Mouse (Mus musculus) frontal cortex, adult 2 months (tissue): ENCODE results near the gene Sigirr. TPM values are rescaled to one million over a fixed set of nuclear protein-coding genes. Genes with fewer than 3 reads are reported as not detected.

Experiments used
- DNase-seq, 2 experiments: peaks; one replicate each; pipeline ENCODE4 v3.0.0; 2022; ENCODE audit warnings: low spot score in 1 of 2; ENCODE audit errors: extremely low spot score in 1 of 2
- polyA plus RNA-seq: library from polyadenylated mRNA; depleted of rRNA; stranded (reverse); fragments of >200 nt; gene quantifications from 2 replicates; pipeline ENCODE4 v1.2.3, GENCODE M21; 2012; rRNA removed

The Sigirr gene
- polyA plus RNA-seq = 3.7 and 4.0 TPM in 2 replicates

DNA sequence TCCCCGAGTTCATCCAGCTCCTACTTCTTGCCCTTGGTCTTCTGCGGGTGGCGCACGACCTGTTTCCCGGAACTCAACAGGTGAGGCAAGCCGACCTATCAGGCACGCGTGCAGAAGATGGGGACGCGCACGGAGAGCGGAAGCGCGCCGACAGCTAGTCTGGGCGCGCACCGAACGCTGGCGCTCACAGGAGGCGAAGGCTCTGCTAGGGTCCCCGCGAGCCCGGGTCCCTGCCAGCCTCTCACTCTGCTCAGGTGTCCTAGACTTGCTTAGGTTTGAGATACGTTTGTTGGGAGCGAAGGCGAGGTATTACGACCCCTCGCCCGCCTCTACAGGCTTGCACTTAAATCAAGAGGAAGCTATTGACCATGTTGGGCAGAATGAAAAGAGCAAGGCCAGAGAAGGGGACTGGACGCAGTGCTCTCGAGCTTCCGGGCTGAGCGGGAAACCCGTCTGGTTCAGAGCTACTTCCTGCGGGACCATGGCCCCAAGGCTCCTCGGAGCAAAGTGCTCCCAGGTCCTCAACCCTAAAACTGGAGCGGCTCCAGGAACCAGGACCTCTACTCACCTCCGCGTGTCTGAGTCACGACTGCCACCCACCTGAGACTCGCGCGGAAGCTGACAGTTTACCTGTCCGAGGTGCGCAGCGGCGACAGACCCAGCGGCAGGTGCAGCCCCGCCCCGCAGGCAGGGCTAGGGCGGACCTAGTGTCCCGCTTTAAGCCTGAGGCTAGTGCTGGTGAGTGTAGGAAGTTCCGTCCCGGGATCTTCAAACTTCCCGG lies at the start of gene Sigirr:
Gene Sigirr, minus strand, starts transcription at position 662 of the 781 bp plus-strand sequence.
- peak in 1 of 2 experiments; percentile 37 for DNase-seq

DNA sequence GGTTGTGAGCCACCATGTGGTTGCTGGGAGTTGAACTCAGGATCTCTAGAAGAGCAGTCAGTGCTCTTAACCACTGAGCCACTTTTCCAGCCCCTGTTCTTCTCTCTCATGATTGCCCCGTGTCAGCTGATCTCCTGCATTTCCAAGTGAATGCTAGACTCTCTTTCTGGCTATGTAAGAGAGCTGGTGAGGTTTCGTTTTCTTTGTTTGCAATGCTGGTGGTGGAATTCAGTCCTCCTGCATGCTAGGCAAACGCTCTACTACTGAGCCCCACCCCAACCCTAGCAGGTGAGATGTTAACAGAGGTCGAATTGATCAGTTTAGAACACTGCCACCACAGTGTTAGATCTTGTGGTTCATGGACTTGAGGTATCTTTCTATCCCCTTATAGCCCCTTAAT lies 48.3 kb upstream of the Sigirr start:
- DNase-seq = no peak

DNA sequence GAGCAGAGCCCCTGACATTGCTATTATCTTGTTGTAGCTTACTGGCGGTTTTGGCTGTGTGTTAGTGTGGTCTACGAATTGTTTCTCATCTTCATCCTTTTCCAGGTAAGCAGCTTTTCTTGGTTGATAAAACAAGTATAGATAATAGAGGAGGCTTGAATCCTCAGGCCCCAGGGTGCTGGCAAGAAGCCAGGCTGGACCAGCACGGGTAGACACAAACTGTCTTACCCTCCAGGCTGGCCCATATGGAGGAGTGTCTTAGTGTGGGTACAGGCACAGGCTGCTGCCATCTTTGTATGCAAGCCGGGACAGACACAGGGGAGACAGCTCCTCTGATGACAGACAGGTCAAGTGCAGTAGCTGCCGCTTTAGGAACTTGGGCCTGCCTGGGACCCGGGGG lies 46.7 kb upstream of the Sigirr start:
- DNase-seq = no peak

DNA sequence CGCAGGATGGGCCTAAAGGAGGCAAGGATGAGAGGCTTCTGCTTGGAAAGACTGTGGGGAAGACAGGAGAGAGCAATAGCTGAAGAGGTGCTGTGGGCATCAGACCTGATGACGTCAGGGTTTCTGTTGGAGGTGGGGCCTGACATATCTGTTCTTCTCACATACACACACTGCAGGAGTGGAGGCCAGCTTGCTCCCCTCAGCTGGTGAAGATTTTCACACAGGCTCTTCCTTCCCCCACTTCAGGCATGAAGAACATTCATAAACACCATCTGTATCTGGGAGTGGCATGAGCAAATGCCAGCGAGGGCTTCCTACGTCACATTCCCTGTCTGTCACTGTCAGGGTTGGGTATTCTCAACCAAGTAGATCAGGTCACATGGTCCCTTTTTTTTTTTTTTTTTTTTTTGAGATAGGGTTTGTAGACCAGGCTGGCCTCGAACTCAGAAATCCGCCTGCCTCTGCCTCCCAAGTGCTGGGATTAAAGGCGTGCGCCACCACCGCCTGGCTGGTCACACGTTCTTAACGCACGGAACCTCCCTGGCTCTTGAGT lies 45.7 kb upstream of the Sigirr start:
- DNase-seq = no peak

DNA sequence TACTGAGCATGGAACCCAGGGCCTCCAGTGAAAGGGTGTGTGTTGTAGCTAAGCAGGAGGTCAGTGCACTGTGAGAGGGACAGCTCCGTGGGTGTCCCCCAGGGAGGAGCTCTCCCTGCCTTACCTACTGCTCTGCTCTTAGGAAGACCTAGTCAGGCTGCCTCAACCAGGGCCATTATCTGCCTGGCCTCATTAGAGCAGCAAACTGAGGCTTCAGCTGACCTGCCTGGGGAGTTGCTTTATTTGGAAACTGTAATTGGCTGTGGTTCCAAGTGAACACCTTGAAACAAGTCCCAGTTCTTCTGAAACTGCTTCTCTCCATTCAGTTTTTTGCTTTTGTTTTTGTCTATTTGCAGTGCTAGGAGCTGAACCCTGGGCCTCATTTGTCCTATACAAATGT lies 45.0 kb upstream of the Sigirr start:
- no peak for DNase-seq

DNA sequence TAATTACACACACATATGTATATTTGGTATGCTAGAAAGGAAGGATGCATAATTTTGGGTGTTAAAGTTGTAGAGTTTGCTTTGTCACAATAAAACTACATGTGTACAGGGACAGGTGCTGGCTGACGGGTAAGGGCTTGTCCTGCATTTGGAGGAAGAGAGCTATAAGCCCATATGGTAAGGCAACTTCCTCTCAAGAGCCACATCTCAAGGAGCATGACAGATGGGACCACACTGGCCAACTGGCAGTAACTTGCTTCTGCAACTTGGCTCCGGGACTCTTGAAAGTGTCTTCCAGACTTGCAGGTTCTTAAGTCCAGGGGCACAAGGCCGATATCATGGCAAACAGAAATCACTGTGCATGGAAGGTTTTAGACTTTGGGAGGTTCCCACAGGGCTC lies 44.3 kb upstream of the Sigirr start:
- DNase-seq = no peak

DNA sequence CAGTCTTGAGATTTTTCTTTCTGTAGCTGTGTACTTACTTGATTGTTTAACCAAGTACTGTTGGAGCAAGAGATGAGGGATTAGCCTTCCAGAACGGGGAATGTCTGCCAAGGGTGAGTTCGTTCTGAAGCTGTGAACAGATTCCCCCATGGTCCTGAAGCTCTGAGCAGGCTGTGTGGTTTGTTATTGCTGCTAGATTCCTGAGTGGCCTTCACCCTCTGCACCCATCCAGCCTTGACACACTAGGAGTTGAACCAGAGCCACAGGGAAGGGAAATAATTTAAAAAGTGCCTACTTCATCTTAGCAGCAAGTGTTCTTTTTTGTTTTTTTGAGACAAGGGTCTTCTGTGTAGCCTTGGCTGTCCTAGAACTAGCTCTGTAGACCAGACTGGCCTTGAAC lies 43.5 kb upstream of the Sigirr start:
- DNase-seq = no peak

DNA sequence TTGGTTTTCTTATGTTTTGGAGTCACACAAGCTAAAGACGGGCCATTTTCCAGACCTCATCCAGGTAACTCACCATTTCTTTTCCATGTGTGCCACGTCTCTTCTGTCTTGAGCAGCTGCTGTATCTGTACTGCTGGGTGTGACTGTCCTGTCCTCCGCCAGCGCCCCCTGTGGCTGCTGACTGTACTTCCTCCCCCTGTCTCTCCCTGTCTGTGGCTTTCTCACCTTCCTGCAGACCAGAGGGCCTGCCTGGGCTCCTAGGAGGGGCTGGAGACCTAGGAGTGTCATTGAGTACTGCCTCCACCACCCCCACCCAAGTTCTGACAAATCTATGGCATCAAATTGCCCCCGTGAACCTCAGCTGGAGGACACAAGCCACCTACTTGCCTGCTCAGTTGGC lies 42.7 kb upstream of the Sigirr start:
- no peak for DNase-seq

DNA sequence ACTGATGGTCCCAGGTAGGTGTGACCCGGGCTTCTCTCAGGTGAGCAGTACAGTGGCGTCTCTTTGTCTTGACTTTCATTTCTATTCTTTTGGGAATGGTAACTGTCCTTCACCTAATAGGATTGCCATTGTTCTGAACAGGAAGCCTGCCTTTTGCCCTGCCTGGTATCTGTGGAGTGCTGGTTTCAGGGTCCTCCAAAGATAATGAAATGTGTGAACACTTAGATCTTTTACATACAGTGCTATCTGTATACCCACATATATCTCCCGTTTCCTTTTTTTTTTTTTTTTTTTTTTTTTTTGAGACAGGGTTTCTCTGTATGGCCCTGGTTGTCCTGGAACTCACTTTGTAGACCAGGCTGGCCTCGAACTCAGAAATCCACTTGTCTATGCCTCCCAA lies 41.0 kb upstream of the Sigirr start:
- no peak for DNase-seq

DNA sequence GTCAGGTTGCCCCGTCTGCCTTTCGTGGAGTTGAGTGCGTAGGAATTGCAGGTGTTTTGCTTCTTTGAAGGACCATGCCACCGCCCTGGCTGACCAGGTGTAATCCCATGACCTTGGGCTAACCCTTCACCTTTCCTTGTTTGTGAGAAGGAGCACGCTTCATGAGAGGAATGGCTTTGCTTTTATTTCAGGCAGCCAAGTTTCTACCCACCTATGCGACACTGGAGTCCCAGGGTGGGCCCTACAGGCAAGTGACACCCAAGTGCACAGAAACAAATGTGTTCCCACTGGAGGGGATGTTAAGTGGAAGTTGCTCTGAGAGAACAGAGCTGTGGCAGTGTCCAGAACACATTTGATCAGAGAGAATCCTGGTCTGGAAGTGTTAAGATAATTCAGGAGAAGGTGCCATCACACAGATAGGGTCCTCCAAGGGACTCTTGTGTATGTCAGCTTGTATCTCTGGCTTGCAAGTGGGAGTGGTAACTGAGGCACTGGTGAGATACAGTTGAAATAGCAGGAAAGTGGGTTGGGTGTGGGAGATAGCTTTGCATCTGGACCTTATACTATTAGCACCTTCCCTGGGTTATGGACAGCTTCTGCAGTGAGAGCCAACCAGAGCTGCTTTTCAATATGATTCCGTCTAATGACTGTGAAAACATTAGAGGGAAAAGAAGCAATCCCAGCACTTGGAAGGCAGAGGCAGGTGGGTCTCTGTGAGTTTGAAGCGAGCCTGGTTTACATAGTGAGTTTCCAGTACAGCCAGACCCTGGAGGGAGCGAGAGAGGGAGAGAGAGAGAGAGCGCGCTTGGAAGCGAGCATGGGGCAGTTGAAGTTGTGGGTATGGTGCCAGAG lies 31.8 kb upstream of the Sigirr start:
- DNase-seq = no peak

DNA sequence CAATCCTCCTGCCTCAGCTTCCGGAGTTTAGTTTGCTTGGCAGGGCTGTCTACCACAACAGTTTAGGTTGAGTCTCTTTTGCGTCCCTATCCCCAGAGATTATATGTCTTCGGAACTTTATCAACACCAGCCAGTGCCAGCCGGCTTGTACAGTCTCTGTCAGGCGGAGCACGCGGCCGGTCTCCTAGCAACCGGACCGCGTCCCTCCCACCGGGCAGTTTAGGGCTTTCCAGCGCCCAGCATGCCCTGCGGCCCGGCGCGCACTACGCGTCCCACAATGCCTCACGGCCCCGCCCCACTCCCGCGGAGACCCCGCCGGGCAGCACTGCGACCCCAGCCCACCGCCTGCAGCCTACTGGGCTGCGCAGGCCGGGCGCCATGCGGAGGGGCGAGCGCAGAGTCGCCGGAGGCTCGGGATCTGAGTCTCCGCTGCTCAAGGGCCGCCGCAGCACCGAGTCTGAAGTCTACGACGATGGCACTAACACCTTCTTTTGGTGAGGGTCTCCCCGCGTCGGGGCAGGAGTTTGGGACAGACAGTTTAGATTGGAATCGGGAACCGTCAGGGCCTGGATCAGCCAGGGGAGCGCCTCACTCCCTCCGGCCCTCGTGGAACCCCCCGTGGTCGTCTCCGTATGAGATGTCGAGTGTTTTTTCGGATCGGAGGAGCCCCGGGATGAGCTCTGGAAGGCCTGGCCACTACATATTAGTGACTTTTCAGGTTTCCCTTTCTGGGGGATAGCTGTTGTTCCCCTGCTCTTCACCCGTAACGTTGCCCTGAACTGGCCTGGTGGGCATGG lies 30.9 kb upstream of the Sigirr start:
- peak; percentile 68 to 91 for DNase-seq

DNA sequence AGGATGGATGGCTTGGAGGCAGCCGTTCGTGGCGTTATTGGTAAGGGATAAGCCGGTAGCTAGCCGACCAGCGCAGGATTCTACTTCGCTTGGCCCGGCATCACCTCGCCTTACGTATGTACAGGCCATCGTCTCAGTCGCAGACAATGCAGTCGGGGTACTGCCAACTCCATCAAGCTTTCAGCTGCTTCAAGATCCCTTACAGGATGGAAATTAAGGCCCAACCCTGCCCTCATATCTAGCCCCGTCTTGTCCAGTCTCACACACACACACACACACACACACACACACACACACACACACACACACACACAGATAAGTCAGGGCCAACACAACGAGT lies 23.1 kb upstream of the Sigirr start:
- no peak for DNase-seq

DNA sequence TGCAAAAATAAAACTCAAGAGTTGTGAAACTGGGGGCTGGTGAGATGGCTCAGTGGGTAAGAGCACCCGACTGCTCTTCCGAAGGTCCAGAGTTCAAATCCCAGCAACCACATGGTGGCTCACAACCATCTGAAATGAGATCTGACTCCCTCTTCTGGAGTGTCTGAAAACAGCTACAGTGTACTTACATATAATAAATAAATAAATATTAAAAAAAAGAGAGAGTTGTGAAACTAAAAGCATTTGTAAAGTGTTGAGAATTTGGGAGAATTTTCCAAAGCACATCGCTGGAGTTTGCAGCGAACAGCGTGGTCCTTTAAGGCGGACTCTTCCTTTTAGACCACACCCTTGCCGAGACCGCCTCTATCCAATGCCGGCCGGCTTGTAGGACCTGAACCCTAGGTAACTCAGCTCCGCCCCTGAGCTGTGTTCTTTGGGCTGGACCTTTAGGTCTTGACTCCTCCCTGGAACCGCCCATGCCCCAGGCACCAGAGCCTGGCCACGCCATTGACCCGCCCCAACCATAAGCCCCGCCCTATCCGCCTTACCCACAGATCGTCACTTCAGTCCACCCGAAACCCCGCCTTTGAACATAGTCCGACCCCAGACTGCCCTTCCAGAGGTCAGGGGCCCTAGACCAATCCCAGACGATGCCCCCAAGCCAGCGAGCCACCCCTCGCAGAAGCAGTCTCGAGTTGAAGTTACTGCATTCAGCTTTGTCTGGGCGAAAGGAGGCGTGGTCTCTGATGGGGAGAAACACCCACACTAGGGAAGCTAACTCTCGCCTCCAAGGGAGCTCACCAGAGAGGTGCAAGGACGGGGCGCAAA lies 22.5 kb upstream of the Sigirr start:
- peak; percentile 84 to 89 for DNase-seq

DNA sequence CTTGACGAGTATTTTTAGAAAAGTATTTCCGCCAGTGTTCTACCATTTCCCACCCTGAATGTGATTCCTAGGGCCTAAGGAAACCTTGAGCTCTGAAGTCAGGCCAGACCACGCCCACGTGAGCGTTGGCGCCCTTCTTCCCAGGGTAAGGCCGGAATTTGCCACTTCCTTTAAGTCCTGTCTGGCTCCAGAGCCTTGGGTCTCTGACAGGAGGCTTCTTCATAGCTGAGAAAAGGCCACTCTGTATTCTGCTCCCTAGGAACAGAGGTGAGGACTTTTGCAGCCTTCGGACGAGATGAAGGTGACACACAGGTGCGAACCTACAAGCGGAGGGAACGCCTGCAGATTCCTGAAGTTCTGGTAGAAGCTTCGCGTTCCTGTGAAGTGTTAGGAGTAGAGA lies 21.9 kb upstream of the Sigirr start, which contains the start of gene Ptdss2:
Gene Ptdss2, plus strand, starts transcription at position 138 of the 400 bp plus-strand sequence.
- no peak for DNase-seq

DNA sequence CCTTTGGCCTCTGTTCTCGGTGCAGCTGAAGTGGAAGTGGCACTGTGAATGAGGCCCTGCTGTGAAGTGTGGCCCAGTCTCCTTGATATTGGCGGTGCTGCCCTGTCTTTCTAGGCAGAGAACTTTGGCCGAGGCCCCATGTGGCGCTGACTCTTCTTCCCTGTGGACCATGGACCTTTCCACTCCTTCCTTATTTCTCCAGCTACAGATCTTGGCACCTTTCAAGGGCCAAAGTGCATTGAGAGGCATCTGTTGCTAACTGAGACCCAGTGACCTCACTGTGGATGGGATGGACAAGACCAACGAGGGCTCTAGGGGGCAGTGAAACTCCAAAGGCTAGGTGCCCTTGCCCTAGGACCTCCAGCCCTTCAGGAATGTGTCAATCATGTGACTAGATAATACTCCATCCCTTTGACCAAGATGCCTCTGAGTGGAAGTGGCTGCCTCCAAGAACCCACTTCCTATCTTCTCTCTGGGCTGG lies 20.7 kb upstream of the Sigirr start:
- DNase-seq = no peak

DNA sequence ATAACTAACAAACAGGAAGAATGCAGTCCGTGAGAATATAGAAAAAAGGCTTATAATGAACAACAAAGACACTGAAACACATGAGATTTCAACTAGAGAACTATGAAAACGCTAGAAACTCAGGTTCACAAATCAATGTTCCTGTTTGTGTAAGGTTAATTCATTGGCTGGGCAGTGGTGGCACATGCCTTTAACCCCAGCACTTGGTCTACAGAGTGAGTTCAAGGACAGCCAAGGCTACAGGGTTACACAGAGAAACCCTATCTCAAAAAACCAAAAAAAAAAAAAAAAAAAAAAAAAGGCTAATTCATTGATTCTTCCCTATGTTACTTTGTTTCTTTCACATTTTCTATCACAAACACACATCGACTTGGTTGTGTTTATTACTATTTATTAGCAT lies 20.2 kb upstream of the Sigirr start:
- DNase-seq = no peak

DNA sequence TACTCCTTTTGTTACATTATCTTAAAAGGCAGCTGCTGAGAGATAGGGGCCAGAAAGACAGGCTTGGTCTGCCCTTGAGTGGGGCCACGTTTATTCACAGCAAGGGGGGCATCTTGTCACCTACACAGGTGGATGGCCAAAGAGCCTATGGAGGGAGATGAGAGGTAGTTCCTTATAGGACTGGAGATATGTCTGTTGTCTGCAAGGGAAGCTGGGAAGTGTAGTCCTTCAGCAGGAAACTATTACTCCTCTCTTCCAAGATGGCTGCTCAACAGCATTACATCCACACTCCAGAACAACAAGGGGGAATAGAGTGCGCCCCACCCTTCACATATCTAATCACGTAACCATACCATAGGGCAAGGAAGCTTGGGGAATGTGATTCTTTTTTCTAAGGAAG lies 19.1 kb upstream of the Sigirr start:
- no peak for DNase-seq

DNA sequence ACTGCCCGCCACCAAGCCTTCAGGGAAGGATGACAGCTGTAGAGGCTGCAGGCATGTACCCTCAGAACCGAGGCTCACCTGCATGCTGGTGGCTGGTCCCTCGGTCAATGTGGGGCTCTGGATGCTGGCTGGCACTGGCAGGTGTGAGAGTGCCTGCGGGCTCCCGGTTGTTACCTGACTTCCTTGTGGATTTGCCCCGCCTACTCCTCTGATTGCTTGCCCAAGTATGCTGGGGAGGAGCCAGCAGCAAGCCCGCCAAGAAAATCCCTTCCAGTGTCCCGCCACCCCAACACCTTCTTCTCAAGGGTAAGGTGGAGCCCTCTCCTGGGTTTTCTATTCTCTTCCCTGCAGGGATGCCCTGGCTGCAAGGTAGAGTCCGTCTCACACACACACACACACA lies 17.3 kb upstream of the Sigirr start, which contains the start of gene Ano9:
Gene Ano9, minus strand, starts transcription at position 171 of the 400 bp plus-strand sequence.
- no peak for DNase-seq

DNA sequence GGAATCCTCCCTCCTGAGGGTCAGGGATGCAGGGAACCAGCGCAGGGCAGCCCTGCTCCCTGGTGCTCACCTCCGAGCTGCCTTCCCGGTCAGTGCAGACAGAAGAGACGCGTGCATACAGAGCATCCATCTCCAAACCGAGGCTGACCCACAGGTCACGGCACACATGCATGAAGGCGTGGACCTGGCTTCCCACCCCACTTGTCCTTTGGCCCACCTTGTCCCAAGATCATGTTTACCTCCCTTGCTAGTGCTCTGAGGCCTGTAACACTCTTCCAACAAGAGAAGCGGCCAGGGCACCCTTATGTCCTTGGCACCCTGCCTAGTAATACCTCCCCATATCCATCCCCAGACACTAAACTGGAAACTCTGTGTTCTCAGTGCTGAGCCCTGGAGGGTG lies 15.5 kb upstream of the Sigirr start:
- DNase-seq = no peak

DNA sequence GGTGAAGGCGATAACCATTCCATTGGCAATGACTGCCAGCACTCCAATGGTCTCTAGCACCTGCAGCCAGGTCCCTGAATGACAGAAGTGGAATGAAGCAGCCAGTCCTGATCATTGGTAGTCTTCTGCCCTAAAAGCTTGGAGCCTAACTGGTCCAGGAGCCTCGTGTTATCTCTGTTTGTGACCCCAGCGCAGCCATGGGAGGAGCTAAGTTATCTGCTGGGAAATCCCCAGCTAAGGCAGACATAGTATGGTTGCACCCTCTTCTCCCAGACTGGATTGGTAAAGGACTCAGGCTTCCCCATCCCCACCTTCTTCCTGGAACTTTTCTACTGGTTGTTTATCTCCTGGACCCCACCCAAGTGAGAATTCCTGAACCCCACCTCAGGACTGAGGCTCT lies 2.8 kb upstream of the Sigirr start:
- DNase-seq = no peak
